13 mouse cellular contexts compared by ENCODE assay signal in genomic region chr4:88264536-88264935, GRCm38 (mm10).
"Had no signal": no experiment of that assay in that cellular context is flagged by ENCODE, and none has a peak within 500 bp of the region (broad histone marks: within the 10 kb centered on the region; RNA-seq: fewer than 3 reads in every experiment).

No protein-coding gene starts in this region.

- H3K4me3 ChIP-seq: limb, embryonic 10.5 days; liver, embryonic 15.5 days; neural tube, embryonic 12.5 days had no signal

- H3K27ac ChIP-seq: limb, embryonic 10.5 days; liver, embryonic 15.5 days; neural tube, embryonic 12.5 days; stomach, postnatal 0 days had no signal

- DNase-seq: kidney, adult 8-10 months; kidney, postnatal 25 days; lung, adult 2 months; lung, postnatal 36 days; thymus, adult 18-20 months; thymus, postnatal 14 days had no signal

- H3K9ac ChIP-seq: liver, embryonic 15.5 days; neural tube, embryonic 12.5 days had no signal

- H3K4me2 ChIP-seq: liver, embryonic 11.5 days; liver, embryonic 15.5 days; neural tube, embryonic 12.5 days had no signal

- H3K27me3 ChIP-seq: liver, embryonic 15.5 days; neural tube, embryonic 12.5 days had no signal

- H3K9me3 ChIP-seq: limb, embryonic 10.5 days; liver, embryonic 15.5 days; neural tube, embryonic 12.5 days had no signal

- H3K4me1 ChIP-seq: limb, embryonic 10.5 days; liver, embryonic 15.5 days; neural tube, embryonic 12.5 days had no signal

- H3K36me3 ChIP-seq: limb, embryonic 10.5 days; liver, embryonic 15.5 days; neural tube, embryonic 12.5 days had no signal

- ATAC-seq: intestine, postnatal 0 days; lung, postnatal 0 days had no signal
